Mouse (Mus musculus): Measurements from ENCODE around the gene Ptgfrn.

Ptgfrn gene

GRCm38 (mm10) chr3:101003575-101004356 lies 106.3 kb downstream of the Ptgfrn start:
- DNase-seq (ENCODE audit: low read depth): no peak

GRCm38 (mm10) chr3:100999732-101000131 lies 110.3 kb downstream of the Ptgfrn start:
- no peak for DNase-seq (ENCODE audit: low read depth)

- DNase-seq (ENCODE audit: low read depth): peak; percentile 57
Observed at GRCm38 (mm10) chr3:100998904-100999340, 111.2 kb downstream of the Ptgfrn start.

GRCm38 (mm10) chr3:100997785-100998570 lies 112.1 kb downstream of the Ptgfrn start:
- DNase-seq (ENCODE audit: low read depth): no peak

- no peak for DNase-seq (ENCODE audit: low read depth)
Observed at GRCm38 (mm10) chr3:100994252-100994651, 115.8 kb downstream of the Ptgfrn start.

GRCm38 (mm10) chr3:100993718-100994117 lies 116.4 kb downstream of the Ptgfrn start:
- no peak for DNase-seq (ENCODE audit: low read depth)

GRCm38 (mm10) chr3:100993158-100993557 lies 116.9 kb downstream of the Ptgfrn start:
- DNase-seq (ENCODE audit: low read depth): no peak

Measured in c-Kit-positive CD71-positive TER-119-negative erythroid progenitor cells, embryonic 14.5 days (primary cell).